Mouse (Mus musculus): ENCODE results near the gene Gtf3c4.

DNA sequence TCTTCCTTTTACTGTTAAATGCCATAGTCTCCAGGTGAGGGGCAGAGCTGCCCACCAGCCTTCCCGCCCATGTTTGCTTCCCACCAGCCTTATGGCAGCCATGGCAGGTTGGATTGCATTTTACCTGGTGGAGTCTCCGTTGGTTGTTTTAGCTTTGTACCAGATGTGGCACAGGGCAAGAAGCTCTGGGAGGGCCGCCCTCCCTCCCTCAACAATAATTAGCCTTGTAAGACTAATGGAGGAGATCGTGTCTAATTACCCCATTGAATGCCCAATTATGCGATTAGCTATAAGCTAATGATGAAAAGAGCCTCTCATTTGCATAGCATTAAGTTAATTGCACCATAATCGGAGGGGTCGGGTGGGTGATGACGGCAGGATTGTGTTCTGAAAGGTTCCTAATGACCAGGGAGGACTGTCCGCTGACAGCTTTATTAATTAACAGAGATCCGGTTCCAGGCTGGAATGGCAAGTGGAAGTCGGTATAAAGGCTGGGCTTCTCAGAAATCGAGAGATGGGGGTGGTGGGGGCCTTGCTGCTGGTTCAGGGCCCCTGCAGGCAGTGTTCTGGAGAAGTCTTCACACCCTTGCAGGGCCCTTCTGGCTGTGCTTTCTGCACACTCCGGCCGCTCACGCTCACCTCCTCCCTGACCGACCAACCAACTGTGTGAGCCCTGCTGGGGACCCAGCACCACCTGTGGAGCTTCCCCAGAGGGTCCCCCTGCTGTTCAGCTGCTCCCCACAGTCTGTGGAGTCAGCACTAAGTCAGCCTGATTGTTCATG lies 60.0 kb downstream of the Gtf3c4 start:
- no peak for TF ChIP-seq CTCF (IDR thresholded peaks at IDR 0.05; ENCODE audit: extremely low read depth, insufficient read depth, low read length)
- no peak for TF ChIP-seq POLR2A (IDR thresholded peaks at IDR 0.05; ENCODE audit: extremely low read depth, insufficient read depth, low read length)
